Mouse (Mus musculus): ENCODE data around the gene Dclk1.
A peak's percentile ranks its signal among the peaks of the same experiment; 100 is the strongest.

Gene Dclk1

GRCm38 (mm10) chr3:55543929-55544684 lies 301.9 kb downstream of the Dclk1 start:
- no peak for DNase-seq

GRCm38 (mm10) chr3:55545296-55545695 lies 303.1 kb downstream of the Dclk1 start:
- no peak for DNase-seq

DNA sequence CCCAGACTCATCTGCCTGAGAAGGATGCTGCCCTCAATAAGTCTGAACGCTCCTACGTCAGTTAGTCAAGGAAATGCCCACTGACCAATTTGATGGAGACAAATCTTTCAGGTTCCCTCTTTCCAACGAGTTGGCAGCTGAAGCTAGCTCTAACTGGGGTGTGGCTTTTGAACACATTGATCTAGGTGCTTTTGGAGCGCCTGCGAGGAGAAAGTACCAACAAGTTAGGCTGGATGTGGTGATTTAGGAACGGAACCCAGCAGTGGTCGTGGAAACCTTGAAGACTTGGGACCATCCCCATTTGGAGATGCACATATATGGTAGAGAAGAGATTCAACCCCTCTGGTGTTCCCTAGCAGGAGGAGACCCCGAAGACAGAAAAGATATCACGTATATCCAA lies 303.8 kb downstream of the Dclk1 start:
- DNase-seq, result no peak

- no peak for DNase-seq
Observed at GRCm38 (mm10) chr3:55547106-55547505, 304.9 kb downstream of the Dclk1 start.

- no peak for DNase-seq
Observed at GRCm38 (mm10) chr3:55549376-55549775, 307.2 kb downstream of the Dclk1 start.

GRCm38 (mm10) chr3:55550962-55551361 lies 308.8 kb downstream of the Dclk1 start:
- DNase-seq, result no peak

GRCm38 (mm10) chr3:55551912-55552311 lies 309.7 kb downstream of the Dclk1 start:
- no peak for DNase-seq

- no peak for DNase-seq
Observed at GRCm38 (mm10) chr3:55553031-55553430, 310.9 kb downstream of the Dclk1 start.

- no peak for DNase-seq
Observed at GRCm38 (mm10) chr3:55555848-55556247, 313.7 kb downstream of the Dclk1 start.

GRCm38 (mm10) chr3:55558570-55558969 lies 316.4 kb downstream of the Dclk1 start:
- DNase-seq, result no peak

GRCm38 (mm10) chr3:55567476-55567875 lies 325.3 kb downstream of the Dclk1 start:
- no peak for DNase-seq

DNA sequence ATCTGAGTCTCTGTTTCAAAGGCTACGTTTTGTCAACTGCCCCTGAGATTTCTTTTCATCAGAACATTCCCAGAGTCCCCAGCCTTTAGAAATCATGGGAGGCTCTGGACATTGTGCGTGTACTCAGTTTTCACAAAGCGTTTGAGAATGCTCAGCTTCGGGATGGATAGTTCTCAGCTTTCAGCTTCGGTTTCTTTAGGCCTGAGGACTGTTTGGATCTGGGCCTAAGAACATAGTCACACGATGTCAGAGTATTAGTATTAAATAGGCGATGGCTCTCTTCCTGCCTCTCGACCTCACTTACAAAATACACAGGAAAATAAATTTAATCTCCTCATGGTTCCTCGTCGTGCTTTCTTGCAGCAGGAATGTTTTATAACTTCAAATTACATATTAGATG lies 327.4 kb downstream of the Dclk1 start:
- DNase-seq, result no peak

DNA sequence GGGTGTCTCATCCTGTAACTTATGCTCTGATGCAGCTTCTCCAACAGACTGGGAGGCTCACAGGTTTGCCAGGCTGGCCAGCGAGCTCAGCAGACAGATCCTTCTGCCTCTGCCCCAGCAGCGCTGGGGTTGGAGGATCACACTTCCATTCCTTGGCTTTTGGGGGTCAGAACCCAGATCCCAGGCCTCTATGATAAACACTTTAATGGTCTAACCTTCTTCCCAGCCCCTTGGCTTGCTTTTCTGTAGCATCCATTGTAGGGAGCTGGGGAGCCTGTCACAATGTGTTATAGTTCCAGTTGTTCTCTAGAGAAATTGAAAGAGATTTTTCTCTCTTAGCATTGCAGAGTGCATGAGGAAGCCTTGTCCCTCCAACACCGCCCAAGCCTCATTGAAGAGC lies 328.9 kb downstream of the Dclk1 start:
- DNase-seq, result no peak

- no peak for DNase-seq
Observed at GRCm38 (mm10) chr3:55571552-55572296, 329.6 kb downstream of the Dclk1 start.

DNA sequence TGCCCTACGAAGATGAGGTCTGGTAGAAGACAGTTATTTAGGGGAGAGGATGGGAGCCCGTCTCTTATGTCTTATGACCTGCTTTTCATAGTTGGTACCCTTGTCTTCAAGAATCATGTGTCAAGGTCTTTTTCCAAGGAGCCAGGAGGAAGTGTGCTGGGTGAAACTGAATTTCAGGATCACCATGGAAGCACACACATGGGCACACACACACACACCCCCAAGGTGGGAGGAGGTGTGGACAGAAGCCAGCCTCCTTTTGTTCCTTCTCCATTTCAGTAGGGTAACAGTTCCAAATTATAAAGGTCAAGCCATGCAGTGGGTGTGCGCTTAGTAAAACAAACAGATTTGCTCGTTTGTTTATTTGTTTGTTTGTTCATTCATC lies 330.1 kb downstream of the Dclk1 start:
- no peak for DNase-seq

DNA sequence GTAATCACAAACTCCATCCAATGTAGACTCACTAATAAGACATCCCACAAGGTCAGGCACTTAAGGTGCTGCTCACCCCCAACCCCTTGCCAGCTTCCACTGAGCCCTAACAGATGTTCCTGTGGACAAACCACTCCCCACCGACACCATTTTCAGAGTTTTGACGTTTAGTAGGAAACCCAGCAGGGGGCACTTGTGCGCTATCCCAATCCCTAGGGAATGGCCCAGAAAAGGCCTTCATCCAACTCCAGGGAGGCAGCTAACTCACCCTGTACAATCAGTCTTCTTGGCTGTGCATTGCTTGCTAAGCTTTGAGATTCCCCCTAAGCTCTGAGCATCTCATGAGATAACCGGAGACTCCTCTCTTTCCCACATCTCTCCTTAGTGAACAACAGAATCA lies 331.8 kb downstream of the Dclk1 start:
- peak; percentile 24 to 55 for DNase-seq

- no peak for DNase-seq
Observed at GRCm38 (mm10) chr3:55587434-55587971, 345.3 kb downstream of the Dclk1 start.

- peak; percentile 49 to 57 for DNase-seq
Observed at GRCm38 (mm10) chr3:55587972-55588946, 346.1 kb downstream of the Dclk1 start.
